Mouse (Mus musculus): ENCODE results near the gene Gabrg2.

The Gabrg2 gene

GRCm38 (mm10) chr11:42000190-42001098, at the start of gene Gabrg2:
TSS of gene Gabrg2 (minus strand) at chr11:42000857.
- DNase-seq (ENCODE audit: low read depth): no peak

GRCm38 (mm10) chr11:42048201-42048600, 47.5 kb upstream of the Gabrg2 start:
- DNase-seq (ENCODE audit: low read depth): no peak

- no peak for DNase-seq (ENCODE audit: low read depth)
These were observed 1.2 kb downstream of the Gabrg2 start for GRCm38 (mm10) chr11:41999468-41999881.

- no peak for DNase-seq (ENCODE audit: low read depth)
These were observed 20.5 kb downstream of the Gabrg2 start for GRCm38 (mm10) chr11:41980152-41980551.

GRCm38 (mm10) chr11:41968595-41968994, 32.1 kb downstream of the Gabrg2 start:
- DNase-seq (ENCODE audit: low read depth): no peak

GRCm38 (mm10) chr11:41962706-41963105, 38.0 kb downstream of the Gabrg2 start:
- DNase-seq (ENCODE audit: low read depth): no peak

- no peak for DNase-seq (ENCODE audit: low read depth)
These were observed 47.1 kb downstream of the Gabrg2 start for GRCm38 (mm10) chr11:41953550-41953949.

- DNase-seq (ENCODE audit: low read depth): no peak
These were observed 48.8 kb downstream of the Gabrg2 start for GRCm38 (mm10) chr11:41951898-41952297.

- DNase-seq (ENCODE audit: low read depth): no peak
These were observed 55.2 kb downstream of the Gabrg2 start for GRCm38 (mm10) chr11:41945471-41945870.

- DNase-seq (ENCODE audit: low read depth): no peak
These were observed 62.7 kb downstream of the Gabrg2 start for GRCm38 (mm10) chr11:41937979-41938378.

GRCm38 (mm10) chr11:41918864-41919263, 81.8 kb downstream of the Gabrg2 start:
- DNase-seq (ENCODE audit: low read depth): no peak

GRCm38 (mm10) chr11:41914066-41914465, 86.6 kb downstream of the Gabrg2 start:
- DNase-seq (ENCODE audit: low read depth): no peak

- DNase-seq (ENCODE audit: low read depth): no peak
These were observed 97.0 kb downstream of the Gabrg2 start for GRCm38 (mm10) chr11:41903661-41904060.
